Mouse (Mus musculus) bone marrow macrophage, adult 2 months (primary cell): ENCODE measurements around the gene Iqce.

ENCODE experiments used
- CTCF ChIP-seq: IDR thresholded peaks from 2 replicates; pipeline ENCODE4 v1.5.1; 2012; ENCODE audit warnings: low read depth, mild to moderate bottlenecking, low read length, moderate library complexity
- POLR2A ChIP-seq: IDR thresholded peaks from 2 replicates; pipeline ENCODE4 v1.6.1; 2012; ENCODE audit warnings: mild to moderate bottlenecking, low read depth, low read length, borderline replicate concordance

DNA sequence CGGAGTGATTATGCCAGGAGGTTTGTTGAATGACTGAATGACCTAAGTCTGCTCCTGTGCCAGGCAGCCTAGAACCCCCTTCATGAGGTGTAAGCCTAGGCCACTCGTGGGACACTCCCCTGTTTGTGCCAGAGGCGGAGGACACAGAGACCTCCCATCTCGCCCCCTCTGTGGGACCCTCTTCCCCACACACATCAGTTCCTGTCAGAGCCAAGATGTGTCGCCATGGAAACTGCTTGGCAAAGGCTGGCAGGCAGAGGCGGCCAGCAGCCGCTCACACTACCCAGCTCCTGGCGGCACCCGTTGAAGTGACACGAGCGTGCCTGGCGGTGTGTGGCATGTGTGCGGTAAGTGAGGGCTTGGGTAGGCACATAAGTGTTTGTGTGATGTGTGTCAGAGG, 21.6 kb upstream of the Iqce start, which contains the start of gene Amz1:
- no peak for TF ChIP-seq POLR2A
- no peak for TF ChIP-seq CTCF
